Mouse (Mus musculus) liver, embryonic 13.5 days (tissue): ENCODE data around the gene Egln2. TPM values are rescaled to one million over a fixed set of nuclear protein-coding genes. Genes with fewer than 3 reads are reported as not detected.

Experiments
- ATAC-seq: fragments of 200-750 bp; cut with Nextera tagmentation; 2 replicates; pipeline ENCODE4 v1.8.0; 2017; ENCODE audit warnings: low read depth, mild to moderate bottlenecking, moderate number of reproducible peaks, moderate library complexity
- DNase-seq: peaks from one replicate; pipeline ENCODE4 v3.0.0; 2022
- H3K27ac ChIP-seq: fragments of 300-500 bp; sonication (generic); 2 replicates; pipeline ENCODE4 v1.5.1; 2015; ENCODE audit warnings: moderate library complexity, mild to moderate bottlenecking, inconsistent platforms
- H3K27me3 ChIP-seq: fragments of 300-500 bp; sonication (generic); 2 replicates; pipeline ENCODE4 v1.6.1; 2015; ENCODE audit warnings: mild to moderate bottlenecking, inconsistent platforms
- H3K36me3 ChIP-seq: fragments of 300-500 bp; sonication (generic); 2 replicates; pipeline ENCODE4 v1.6.1; 2015; ENCODE audit warnings: mild to moderate bottlenecking, inconsistent platforms
- H3K4me1 ChIP-seq: fragments of 300-500 bp; sonication (generic); replicated peaks from 2 replicates; pipeline ENCODE4 v1.6.1; 2015; ENCODE audit warnings: inconsistent platforms
- H3K4me2 ChIP-seq: fragments of 300-500 bp; sonication (generic); 2 replicates; pipeline ENCODE4 v1.6.1; 2015; ENCODE audit warnings: inconsistent platforms, mild to moderate bottlenecking, moderate library complexity
- H3K4me3 ChIP-seq: fragments of 300-500 bp; sonication (generic); replicated peaks from 2 replicates; pipeline ENCODE4 v1.5.1; 2015; ENCODE audit warnings: mild to moderate bottlenecking, inconsistent platforms
- H3K9ac ChIP-seq: fragments of 300-500 bp; sonication (generic); 2 replicates; pipeline ENCODE4 v1.6.1; 2015; ENCODE audit warnings: mild to moderate bottlenecking, inconsistent platforms
- H3K9me3 ChIP-seq: fragments of 300-500 bp; sonication (generic); replicated peaks from 2 replicates; pipeline ENCODE4 v1.6.1; 2016; ENCODE audit warnings: inconsistent platforms
- WGBS: fragments of 180-500 bp; shearing (Covaris S2); methylation state at CpG from one replicate; pipeline ENCODE4 v1.1.7; 2015; ENCODE audit not compliant: insufficient replicate concordance; 5-methylcytosine and 5-hydroxymethylcytosine counted together
- polyA plus RNA-seq: library from polyadenylated mRNA; unstranded; fragments of >200 nt; fragmentation: Nextera tagmentation; extraction: Ambion mirVana; gene quantifications from 2 replicates; pipeline ENCODE4 v1.2.1, GENCODE M21; 2015

Egln2 gene
- polyA plus RNA-seq, 1 experiment from 2014 or later: 27.6 TPM

- no peaks in the 10 kb centered on the region for H3K9me3 ChIP-seq
- ATAC-seq (no peak; the same call in 1 of the 2 replicates), DNase-seq (no peak)
- H3K4me2 ChIP-seq: no peak overlapping the region
- H3K4me3 ChIP-seq: no peak overlapping the region
- WGBS: 88% methylated on average over 10 of the region's 10 CpGs
- no peak overlapping the region for H3K9ac ChIP-seq
- no peaks in the 10 kb centered on the region for H3K27me3 ChIP-seq
- peaks cover 17% of the 10 kb centered on the region for H3K4me1 ChIP-seq
- H3K36me3 ChIP-seq: peaks cover 97% of the 10 kb centered on the region
- H3K27ac ChIP-seq: no peak overlapping the region
Observed at GRCm38 (mm10) chr7:27189271-27189931, 22.8 kb upstream of the Egln2 start.

- Histone ChIP-seq H3K4me1 (peaks cover 1% of the 10 kb centered on the region; the same call in 1 of the 2 replicates), H3K27me3 (no peaks in the 10 kb centered on the region), H3K4me2 (no peak overlapping the region), H3K9me3 (no peaks in the 10 kb centered on the region), H3K4me3 (no peak overlapping the region), H3K36me3 (peaks cover 77% of the 10 kb centered on the region), H3K27ac (no peak overlapping the region), H3K9ac (no peak overlapping the region)
- 80% methylated on average over 5 of the region's 5 CpGs for WGBS
- ATAC-seq (no peak), DNase-seq (no peak)
Observed at GRCm38 (mm10) chr7:27185986-27186385, 19.4 kb upstream of the Egln2 start.

DNA sequence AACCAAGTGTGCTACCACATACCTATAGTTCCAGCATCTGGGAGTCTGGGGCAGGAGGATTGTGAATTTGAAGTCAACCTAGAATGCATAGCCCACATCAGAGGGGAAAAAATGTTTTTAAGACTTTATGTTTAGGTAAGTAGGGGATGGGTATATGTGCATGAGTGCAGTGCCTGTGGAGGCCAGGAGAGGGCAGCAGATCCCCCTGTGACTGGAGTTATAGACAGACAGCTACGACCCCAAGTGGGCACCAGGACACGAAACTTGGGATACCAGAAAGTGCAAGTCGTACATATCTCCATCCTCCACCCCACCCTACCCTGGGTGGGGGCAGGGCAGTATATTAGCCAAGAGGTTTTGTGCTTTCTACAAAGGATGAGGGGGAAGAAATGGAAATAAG lies 18.4 kb upstream of the Egln2 start:
- no peaks in the 10 kb centered on the region for H3K9me3 ChIP-seq
- ATAC-seq: no peak
- H3K4me3 ChIP-seq: no peak overlapping the region
- peak; percentile 26 for DNase-seq
- no peak overlapping the region for H3K4me2 ChIP-seq
- H3K27me3 ChIP-seq: no peaks in the 10 kb centered on the region
- peaks cover 67% of the 10 kb centered on the region for H3K36me3 ChIP-seq
- H3K9ac ChIP-seq: no peak overlapping the region
- H3K27ac ChIP-seq: no peak overlapping the region
- WGBS: 28% methylated on average over 3 of the region's 3 CpGs
- H3K4me1 ChIP-seq: peaks cover 12% of the 10 kb centered on the region

DNA sequence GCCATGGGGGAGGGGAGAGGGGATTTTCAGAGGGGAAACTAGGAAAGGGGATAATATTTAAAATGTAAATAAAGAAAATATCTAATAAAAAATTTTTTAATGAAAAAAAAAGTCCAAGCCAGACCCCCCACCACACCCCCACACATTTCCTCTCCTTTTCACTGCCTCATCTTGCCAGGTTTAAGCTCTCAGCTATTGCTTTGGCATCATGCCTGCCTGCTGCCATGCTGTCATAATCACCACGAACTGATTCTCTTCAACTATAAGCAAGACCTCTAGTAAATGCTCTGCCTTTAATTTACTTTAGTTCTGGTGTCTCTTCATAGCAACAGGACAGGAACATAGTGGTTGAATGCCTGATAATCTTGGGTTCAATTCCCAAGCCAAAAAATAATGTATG lies 15.9 kb upstream of the Egln2 start:
- 68% methylated on average over 1 of the region's 1 CpGs for WGBS
- ATAC-seq: no peak

DNA sequence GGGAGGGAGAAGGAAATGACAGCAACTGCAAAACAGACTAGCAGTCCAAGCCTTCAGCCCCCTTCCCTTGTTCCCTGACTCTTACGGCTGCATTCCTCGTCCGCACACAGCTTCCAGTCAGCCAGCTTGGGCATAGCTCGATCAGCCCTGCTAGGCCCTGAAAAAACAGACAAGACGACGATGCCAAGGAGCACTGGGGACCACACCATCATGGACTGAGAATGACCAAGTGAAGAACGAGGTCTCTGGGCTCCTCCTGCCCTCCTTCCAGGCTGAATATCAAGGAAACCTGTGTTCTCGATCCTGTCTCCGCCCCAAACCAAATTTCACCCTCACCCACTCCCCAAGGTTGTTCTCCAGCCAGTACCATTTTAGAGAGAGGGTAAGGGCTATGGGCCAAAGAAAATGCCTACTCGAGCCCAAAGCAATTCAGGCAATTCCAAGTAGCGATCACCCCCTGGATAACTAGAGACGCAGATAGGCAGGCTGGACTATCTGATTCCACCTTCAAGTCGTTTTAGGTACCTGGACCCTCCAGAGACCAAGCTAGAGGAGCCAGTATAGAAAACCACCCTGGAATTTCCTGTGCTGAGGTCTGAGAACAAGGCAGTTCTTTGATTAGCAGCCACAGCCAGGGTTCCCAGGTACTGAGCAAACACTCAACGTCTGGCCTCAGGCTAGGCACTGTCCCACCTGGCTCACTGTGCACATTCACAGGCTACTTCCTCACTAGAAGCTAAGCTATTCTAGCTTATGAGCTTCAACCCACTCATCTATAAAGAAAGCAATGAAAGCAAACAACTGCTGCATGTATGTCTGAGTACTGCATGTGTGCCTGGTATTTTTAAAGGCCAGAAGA lies 14.5 kb upstream of the Egln2 start, which contains the start of the genes Gm21983 and Mia:
Gene Gm21983, minus strand, starts transcription at position 250 of the 859 bp plus-strand sequence.
Gene Mia, minus strand, starts transcription at position 321 of the 859 bp plus-strand sequence.
- Histone ChIP-seq H3K27ac (peak within 1 kb of the TSS; percentile 63), H3K9ac (no peak within 1 kb of the TSS), H3K4me3 (no peak within 1 kb of the TSS), H3K27me3 (no peaks in the 10 kb centered on the region), H3K9me3 (no peaks in the 10 kb centered on the region), H3K4me2 (peak within 1 kb of the TSS; percentile 76; the same call in 1 of the 2 replicates), H3K36me3 (peaks cover 28% of the 10 kb centered on the region), H3K4me1 (peaks cover 34% of the 10 kb centered on the region)
- 65% methylated on average over 14 of the region's 14 CpGs for WGBS
- DNase-seq: no peak
- ATAC-seq: no peak

More for the DNA sequence above, 15.9 kb upstream of the Egln2 start:
- Histone ChIP-seq H3K36me3 (peaks cover 42% of the 10 kb centered on the region), H3K4me2 (no peak overlapping the region), H3K27ac (no peak overlapping the region), H3K27me3 (no peaks in the 10 kb centered on the region), H3K9me3 (no peaks in the 10 kb centered on the region), H3K4me1 (peaks cover 28% of the 10 kb centered on the region), H3K4me3 (no peak overlapping the region), H3K9ac (no peak overlapping the region)
- no peak for DNase-seq

GRCm38 (mm10) chr7:27180036-27180435 lies 13.4 kb upstream of the Egln2 start:
- WGBS: 78% methylated on average over 5 of the region's 5 CpGs
- Histone ChIP-seq H3K9ac (no peak overlapping the region), H3K27me3 (no peaks in the 10 kb centered on the region), H3K4me2 (peak overlapping the region; percentile 76), H3K27ac (peak overlapping the region; percentile 63), H3K4me3 (no peak overlapping the region), H3K36me3 (peaks cover 21% of the 10 kb centered on the region), H3K9me3 (no peaks in the 10 kb centered on the region), H3K4me1 (peaks cover 38% of the 10 kb centered on the region)
- ATAC-seq (no peak), DNase-seq (no peak)

GRCm38 (mm10) chr7:27179217-27179918 lies 12.8 kb upstream of the Egln2 start:
- Histone ChIP-seq H3K9ac (peak overlapping the region; percentile 59), H3K4me1 (peaks cover 41% of the 10 kb centered on the region), H3K4me3 (peak overlapping the region; percentile 83), H3K9me3 (no peaks in the 10 kb centered on the region), H3K36me3 (peaks cover 17% of the 10 kb centered on the region), H3K27ac (peak overlapping the region; percentile 63), H3K4me2 (peak overlapping the region; percentile 76), H3K27me3 (no peaks in the 10 kb centered on the region)
- DNase-seq: no peak
- no peak for ATAC-seq
- 43% methylated on average over 16 of the region's 16 CpGs for WGBS

- Histone ChIP-seq H3K9ac (peak within 1 kb of the TSS; percentile 77), H3K36me3 (peaks cover 19% of the 10 kb centered on the region), H3K27me3 (no peaks in the 10 kb centered on the region), H3K27ac (peak within 1 kb of the TSS; percentile 88), H3K4me1 (peaks cover 47% of the 10 kb centered on the region), H3K4me3 (peak within 1 kb of the TSS; percentile 83), H3K4me2 (peak within 1 kb of the TSS; percentile 76), H3K9me3 (no peaks in the 10 kb centered on the region)
- ATAC-seq (peak; percentile 93), DNase-seq (peak; percentile 99)
- WGBS: 0% methylated on average over 53 of the region's 53 CpGs
Observed at GRCm38 (mm10) chr7:27178324-27179216, 12.0 kb upstream of the Egln2 start, which contains the start of gene Rab4b. Gene Rab4b, minus strand, starts transcription at chr7:27178896.

DNA sequence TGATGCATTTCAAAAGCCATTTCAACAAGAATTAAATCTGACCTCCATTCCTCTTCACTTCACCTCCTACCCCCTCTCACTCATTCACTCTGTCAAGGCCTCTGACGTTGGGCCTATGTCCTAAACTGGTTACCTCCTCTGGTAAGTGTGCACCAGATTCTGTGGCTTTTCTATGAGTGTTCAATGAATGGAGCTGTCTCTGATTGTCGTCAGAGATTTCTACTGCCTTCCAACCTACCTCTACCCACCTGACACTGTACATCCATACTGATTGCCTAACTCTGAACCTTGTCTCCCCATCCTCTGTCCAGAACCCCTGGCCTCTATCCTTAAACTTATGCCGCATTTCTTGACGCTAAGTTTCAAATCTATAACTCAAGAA lies 11.3 kb upstream of the Egln2 start:
- Histone ChIP-seq H3K36me3 (peaks cover 20% of the 10 kb centered on the region), H3K4me2 (peak overlapping the region; percentile 66), H3K9me3 (no peaks in the 10 kb centered on the region), H3K27me3 (no peaks in the 10 kb centered on the region), H3K4me1 (peaks cover 47% of the 10 kb centered on the region), H3K4me3 (peak overlapping the region; percentile 83), H3K27ac (peak overlapping the region; percentile 88), H3K9ac (peak overlapping the region; percentile 77)
- DNase-seq: no peak
- 19% methylated on average over 4 of the region's 4 CpGs for WGBS
- no peak for ATAC-seq

- Histone ChIP-seq H3K9ac (no peak overlapping the region), H3K4me2 (no peak overlapping the region), H3K36me3 (peaks cover 34% of the 10 kb centered on the region), H3K4me3 (no peak overlapping the region), H3K4me1 (peaks cover 35% of the 10 kb centered on the region), H3K27ac (no peak overlapping the region), H3K9me3 (no peaks in the 10 kb centered on the region), H3K27me3 (no peaks in the 10 kb centered on the region)
- no peak for DNase-seq
- ATAC-seq: no peak
- 83% methylated on average over 7 of the region's 7 CpGs for WGBS
Observed at GRCm38 (mm10) chr7:27174896-27175295, 8.3 kb upstream of the Egln2 start.
